Mouse (Mus musculus): Measurements from ENCODE around the gene Krtap31-1. TPM values are rescaled to one million over a fixed set of nuclear protein-coding genes. Genes with fewer than 3 reads are reported as not detected.
"Not testable (repeated sequence)": the region's sequence is repeated elsewhere in the genome, so short reads cannot be mapped to it uniquely, and the experiment has no call there.

Gene Krtap31-1
- not detected for total RNA-seq (2021)
- long read RNA-seq, experiment 1, result 0 reads
- long read RNA-seq, experiment 2, result 0 reads

DNA sequence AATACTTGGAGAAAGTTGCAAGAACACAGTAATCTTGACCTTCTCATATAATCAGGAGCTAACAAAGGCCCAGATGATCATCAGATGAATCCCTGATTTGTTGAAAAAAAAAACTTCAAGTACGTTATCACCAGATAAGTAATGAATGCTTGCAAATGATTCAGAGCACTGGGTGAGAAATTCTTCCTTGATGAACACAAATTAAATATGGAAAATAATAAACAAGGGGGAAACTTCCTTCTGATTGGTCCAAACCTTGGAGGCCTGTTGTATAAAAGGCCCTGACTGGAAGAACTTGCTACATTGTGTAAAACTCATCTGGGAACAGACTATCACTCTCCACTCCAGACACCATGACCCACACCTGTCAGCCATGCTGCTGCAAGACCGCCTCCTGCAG lies at the start of gene Krtap31-1:
Krtap31-1 (plus strand) TSS at position 301 of the 400 bp plus-strand sequence.
- no peak for DNase-seq (ENCODE audit: low spot score in 2 of 2)

DNA sequence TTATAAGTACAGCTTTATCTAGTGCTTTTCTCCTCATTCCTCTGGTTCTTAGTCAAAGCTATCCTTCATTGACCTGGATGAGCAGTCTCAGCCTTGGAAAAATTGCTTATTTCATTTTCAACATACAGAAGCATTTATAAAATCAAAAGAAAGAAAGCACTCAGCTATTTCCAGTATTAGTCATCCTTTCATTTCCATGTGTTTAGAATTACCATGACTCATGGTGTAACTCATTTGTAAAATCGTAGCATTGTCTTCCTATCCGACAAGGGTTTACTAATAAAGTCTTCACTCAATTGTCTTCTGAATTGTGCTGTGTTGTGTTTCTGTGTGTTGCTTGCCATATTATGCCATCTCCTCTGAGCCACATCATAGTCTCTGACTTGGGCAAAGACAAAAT lies 49.0 kb upstream of the Krtap31-1 start:
- DNase-seq (ENCODE audit: low spot score in 2 of 2), result no peak

DNA sequence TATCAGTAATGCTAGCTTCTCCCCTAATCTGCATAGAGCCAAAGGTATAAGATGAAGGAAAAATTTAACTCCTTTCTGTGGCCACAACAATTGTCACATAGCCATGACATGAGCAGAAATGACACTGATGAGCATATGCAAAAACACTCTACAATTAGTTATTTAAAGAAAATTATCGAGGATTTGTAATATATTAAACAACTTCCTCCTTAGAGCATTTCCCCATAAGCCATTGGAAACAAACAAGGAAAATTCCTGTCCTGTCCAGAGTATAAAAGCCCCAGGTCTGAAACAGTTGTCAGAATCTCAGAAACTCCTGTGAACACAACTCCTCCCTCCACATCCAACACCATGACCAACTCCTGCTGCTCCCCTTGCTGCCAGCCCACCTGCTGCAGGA lies 43.5 kb upstream of the Krtap31-1 start, which contains the start of gene Gm11559:
Gm11559 (plus strand) TSS at position 301 of the 400 bp plus-strand sequence.
- not testable (repeated sequence) for DNase-seq (ENCODE audit: low spot score in 2 of 2)

DNA sequence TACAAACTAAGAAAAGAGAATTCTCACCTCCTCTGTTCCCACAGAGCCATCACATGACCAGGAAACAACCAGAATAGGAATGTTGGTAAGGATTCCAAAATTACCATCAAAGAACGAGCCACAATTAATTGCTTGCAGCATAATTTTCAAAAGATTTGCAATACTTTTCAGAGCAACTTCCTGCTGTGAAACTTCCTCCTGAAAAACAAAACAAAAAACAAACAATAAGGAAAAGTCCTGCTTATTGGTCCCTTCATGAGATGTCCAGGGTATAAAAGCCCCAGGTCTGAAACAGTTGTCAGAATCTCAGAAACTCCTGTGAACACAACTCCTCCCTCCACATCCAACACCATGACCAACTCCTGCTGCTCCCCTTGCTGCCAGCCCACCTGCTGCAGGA lies 34.6 kb upstream of the Krtap31-1 start, which contains the start of gene Krtap9-1:
Krtap9-1 (plus strand) TSS at position 301 of the 400 bp plus-strand sequence.
- not testable (repeated sequence) for DNase-seq (ENCODE audit: low spot score in 2 of 2)

DNA sequence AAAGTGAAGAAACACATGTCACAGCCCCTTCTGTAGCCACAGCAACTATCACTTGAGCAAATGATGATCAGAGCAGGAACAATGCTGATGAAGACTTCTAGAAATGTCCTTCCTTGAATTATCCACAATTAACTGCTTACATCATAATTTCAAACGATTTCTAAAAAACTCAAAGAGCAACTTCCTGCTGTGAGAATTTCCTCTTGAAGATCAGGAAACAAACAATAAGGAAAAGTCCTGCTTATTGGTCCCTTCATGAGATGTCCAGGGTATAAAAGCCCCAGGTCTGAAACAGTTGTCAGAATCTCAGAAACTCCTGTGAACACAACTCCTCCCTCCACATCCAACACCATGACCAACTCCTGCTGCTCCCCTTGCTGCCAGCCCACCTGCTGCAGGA lies 28.8 kb upstream of the Krtap31-1 start, which contains the start of gene Gm11567:
Gm11567 (plus strand) TSS at position 301 of the 400 bp plus-strand sequence.
- DNase-seq (ENCODE audit: low spot score in 2 of 2), result not testable (repeated sequence)

DNA sequence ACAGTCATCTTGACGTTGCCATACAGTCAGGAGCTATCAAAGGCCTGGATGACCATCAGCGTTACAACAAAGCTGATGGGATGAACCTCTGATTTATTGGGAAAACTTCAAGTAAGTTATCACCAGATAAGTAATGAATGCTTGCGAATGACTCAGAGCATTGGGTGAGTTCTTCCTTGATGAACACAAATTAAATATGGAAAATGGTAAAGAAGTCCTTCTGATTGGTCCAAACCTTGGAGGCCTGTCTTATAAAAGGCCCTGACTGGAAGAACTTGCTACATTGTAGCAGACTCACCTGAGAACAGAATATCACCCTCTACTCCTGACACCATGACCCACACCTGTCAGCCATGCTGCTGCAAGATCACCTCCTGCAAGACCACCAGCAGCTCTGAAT lies 6.7 kb downstream of the Krtap31-1 start, which contains the start of gene Gm11565:
Gm11565 (plus strand) TSS at position 301 of the 400 bp plus-strand sequence.
- DNase-seq (ENCODE audit: low spot score in 2 of 2), result no peak

DNA sequence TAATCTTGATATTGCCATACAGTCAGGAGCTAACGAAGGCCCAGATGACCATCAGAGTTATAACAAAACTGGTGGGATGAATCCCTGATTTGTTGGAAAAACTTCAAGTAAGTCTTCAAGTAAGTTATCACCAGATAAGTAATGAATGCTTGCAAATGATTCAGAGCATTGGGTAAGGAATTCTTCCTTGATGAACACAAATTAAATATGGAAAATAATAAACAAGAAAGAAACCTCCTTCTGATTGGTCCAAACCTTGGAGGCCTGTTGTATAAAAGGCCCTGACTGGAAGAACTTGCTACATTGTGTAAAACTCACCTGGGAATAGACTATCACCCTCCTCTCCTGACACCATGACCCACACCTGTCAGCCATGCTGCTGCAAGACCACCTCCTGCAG lies 28.3 kb downstream of the Krtap31-1 start, which contains the start of gene Krtap31-2:
Krtap31-2 (plus strand) TSS at position 301 of the 400 bp plus-strand sequence.
- no peak for DNase-seq (ENCODE audit: low spot score in 2 of 2)

DNA sequence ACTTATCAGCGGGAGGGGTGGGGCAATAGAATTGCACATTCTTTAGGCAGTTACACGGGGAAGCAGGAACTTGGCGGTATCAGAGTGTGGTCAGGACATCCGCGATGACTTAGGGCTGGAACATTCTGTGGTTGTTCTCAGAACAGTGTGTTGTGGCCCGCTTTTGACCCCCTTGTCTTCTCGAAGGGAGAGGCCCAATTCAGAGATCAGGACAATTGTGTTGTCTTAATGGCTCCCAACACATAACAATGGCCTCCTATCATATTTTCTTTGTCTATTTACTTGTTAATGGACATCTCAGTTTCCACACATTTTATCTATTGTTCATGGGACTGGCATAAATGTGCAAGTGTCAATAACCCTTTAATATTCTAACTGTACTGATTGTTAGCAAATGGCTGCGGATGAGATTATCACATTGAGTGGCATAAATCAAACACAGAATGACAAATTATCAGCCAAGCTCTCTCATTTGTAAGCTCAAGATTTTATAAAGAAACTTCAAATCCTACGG lies 30.1 kb downstream of the Krtap31-1 start:
- DNase-seq (ENCODE audit: low spot score in 2 of 2), result no peak

DNA sequence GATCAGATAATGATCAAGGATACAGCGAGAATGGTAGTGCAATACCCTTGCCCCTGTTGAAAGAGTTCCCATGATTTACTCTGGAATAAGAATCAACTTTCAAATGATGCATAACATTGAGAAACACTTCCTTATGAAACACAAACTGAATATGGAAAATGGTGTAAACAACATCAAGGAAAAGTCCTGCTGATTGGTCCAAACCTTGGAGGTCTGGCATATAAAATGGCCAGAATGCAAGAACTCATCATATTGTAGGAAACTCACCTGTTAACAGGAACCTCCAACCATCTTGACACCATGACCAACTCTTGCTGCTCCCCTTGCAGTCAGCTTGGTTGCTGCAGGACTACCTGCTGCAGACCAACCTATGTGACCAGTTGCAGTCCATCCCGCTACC lies 40.5 kb downstream of the Krtap31-1 start, which contains the start of gene Krtap9-5:
Krtap9-5 (plus strand) TSS at position 301 of the 400 bp plus-strand sequence.
- no peak for DNase-seq (ENCODE audit: low spot score in 2 of 2)

Other genes with a start within 250 kb of the Krtap31-1 start
- not detected for gene Gm11563, start 249.0 kb upstream of the Krtap31-1 start, total RNA-seq (2021)
- gene Krtap4-6, start 242.0 kb upstream of the Krtap31-1 start, total RNA-seq (2021), result not detected
- not detected for gene Gm14190, start 217.2 kb upstream of the Krtap31-1 start, total RNA-seq (2021)
- not detected for gene Gm14180, start 173.6 kb upstream of the Krtap31-1 start, total RNA-seq (2021)
- not detected for gene Gm11595, start 135.0 kb upstream of the Krtap31-1 start, total RNA-seq (2021)
- gene Krtap4-8, start 127.2 kb upstream of the Krtap31-1 start, total RNA-seq (2021), result not detected
- not detected for gene Krtap4-9, start 122.7 kb upstream of the Krtap31-1 start, total RNA-seq (2021)
- not detected for gene Gm11596, start 114.5 kb upstream of the Krtap31-1 start, total RNA-seq (2021)
- not detected for gene Gm11569, start 109.0 kb upstream of the Krtap31-1 start, total RNA-seq (2021)
- gene Gm11554, start 103.5 kb upstream of the Krtap31-1 start, total RNA-seq (2021), result not detected
- gene Krtap4-13, start 98.0 kb upstream of the Krtap31-1 start, total RNA-seq (2021), result not detected
- gene Gm11564, start 92.3 kb upstream of the Krtap31-1 start, total RNA-seq (2021), result not detected
- not detected for gene 2300003K06Rik, start 69.9 kb upstream of the Krtap31-1 start, total RNA-seq (2021)
- gene Krtap4-16, start 56.3 kb upstream of the Krtap31-1 start, total RNA-seq (2021), result not detected
- gene Gm11568, start 50.0 kb upstream of the Krtap31-1 start, total RNA-seq (2021), result not detected
- gene Gm11559, start 43.4 kb upstream of the Krtap31-1 start, total RNA-seq (2021), result not detected
- gene Krtap9-1, start 34.5 kb upstream of the Krtap31-1 start, total RNA-seq (2021), result not detected
- not detected for gene Gm11567, start 28.7 kb upstream of the Krtap31-1 start, total RNA-seq (2021)
- gene Gm11565, start 6.8 kb downstream of the Krtap31-1 start, total RNA-seq (2021), result not detected
- not detected for gene Krtap31-2, start 28.4 kb downstream of the Krtap31-1 start, total RNA-seq (2021)
- gene Krtap9-5, start 40.6 kb downstream of the Krtap31-1 start, total RNA-seq (2021), result not detected
- not detected for gene Krtap29-1, start 71.1 kb downstream of the Krtap31-1 start, total RNA-seq (2021)
- gene Krtap16-1, start 78.7 kb downstream of the Krtap31-1 start, total RNA-seq (2021), result not detected
- gene Krtap17-1, start 86.1 kb downstream of the Krtap31-1 start, total RNA-seq (2021), result not detected
- gene Krt33a, start 108.3 kb downstream of the Krtap31-1 start, total RNA-seq (2021), result not detected
- not detected for gene Krt33b, start 121.9 kb downstream of the Krtap31-1 start, total RNA-seq (2021)
- gene Krt34, start 133.6 kb downstream of the Krtap31-1 start, total RNA-seq (2021), result not detected
- not detected for gene Krt31, start 142.6 kb downstream of the Krtap31-1 start, total RNA-seq (2021)
- gene Krt32, start 180.3 kb downstream of the Krtap31-1 start, total RNA-seq (2021), result not detected
- gene Krt35, start 188.3 kb downstream of the Krtap31-1 start, total RNA-seq (2021), result not detected
- not detected for gene Krt36, start 197.7 kb downstream of the Krtap31-1 start, total RNA-seq (2021)
- gene Krt13, start 213.6 kb downstream of the Krtap31-1 start, total RNA-seq (2021), result not detected
- gene Krt15, start 228.0 kb downstream of the Krtap31-1 start, total RNA-seq (2021), result not detected
- gene Krt19, start 240.7 kb downstream of the Krtap31-1 start, total RNA-seq (2021), result not detected